25 mouse cellular contexts compared by ENCODE assay signal in genomic region chr6:39680524-39680923, GRCm38 (mm10). TPM values are rescaled to one million over a fixed set of nuclear protein-coding genes. Genes with fewer than 3 reads are reported as not detected.
DNase-seq lines count a peak whose midpoint lies in the region; ATAC-seq and TF ChIP-seq lines count a peak whose summit lies in the region.
"Had no signal": no experiment of that assay in that cellular context is flagged by ENCODE, and none has a peak within 500 bp of the region (broad histone marks: within the 10 kb centered on the region; RNA-seq: fewer than 3 reads in every experiment).

No protein-coding gene starts in this region.

- 0 out of 2 replicates have a peak, but pooled peaks cover 4% of the 10 kb centered on the region for H3K36me3 ChIP-seq in splenic B cell, adult 2 months (ENCODE audit: control insufficient read depth, insufficient read depth, low read length, poor library complexity, severe bottlenecking)
- H3K36me3 ChIP-seq in forebrain, embryonic 12.5 days (replicated peaks), result peaks cover 13% of the 10 kb centered on the region
- H3K36me3 ChIP-seq in hindbrain, embryonic 13.5 days, result peaks cover 26% of the 10 kb centered on the region

- peak; percentile 60; the same call in 1 of the 2 replicates for ATAC-seq in frontal cortex, adult (ENCODE audit: low TSS enrichment)
- ATAC-seq in forebrain, embryonic 12.5 days (ENCODE audit: low FRiP score), result no peak
- ATAC-seq in hindbrain, embryonic 13.5 days (ENCODE audit: low FRiP score), result no peak
- ATAC-seq: liver, postnatal 0 days; lung, postnatal 0 days had no signal

- peaks cover 5% of the 10 kb centered on the region; the same call in 1 of the 2 replicates for H3K4me1 ChIP-seq in forebrain, embryonic 12.5 days
- H3K4me1 ChIP-seq in hindbrain, embryonic 13.5 days (replicated peaks), result peaks cover 5% of the 10 kb centered on the region
- H3K4me1 ChIP-seq: embryonic facial prominence, embryonic 12.5 days; heart, embryonic 10.5 days; hindbrain, embryonic 12.5 days; stomach, embryonic 15.5 days had no signal

- no peak for DNase-seq in frontal cortex, postnatal 25 days (ENCODE audit: low spot score in 2 of 2)
- peak; percentile 44 for DNase-seq in A20 (ENCODE audit: low read depth, low spot score)
- DNase-seq in brain, embryonic 14.5 days (ENCODE audit: low read depth), result peak; percentile 4
- DNase-seq in splenic B cell, adult 2 months (ENCODE audit: low read depth, low spot score), result peak; percentile 2
- DNase-seq: adrenal gland, postnatal 25 days; cerebellum, adult 18-20 months; cerebellum, postnatal 14 days; gastrocnemius, adult 2 months; kidney, adult 2 months; liver, postnatal 0 days; thymus, adult 18-20 months; thymus, postnatal 36 days had no signal

- WGBS in forebrain, embryonic 12.5 days, result 14% methylated on average over 4 of the region's 4 CpGs
- 21% methylated on average over 4 of the region's 4 CpGs for WGBS in hindbrain, embryonic 13.5 days

- TF ChIP-seq POLR2A in brain, embryonic 14.5 days (IDR thresholded peaks at IDR 0.05; ENCODE audit: borderline replicate concordance, extremely low read depth, insufficient read depth, insufficient read length, poor library complexity, severe bottlenecking), result no peak

- no peak overlapping the region for H3K4me3 ChIP-seq in forebrain, embryonic 12.5 days (replicated peaks)
- H3K4me3 ChIP-seq in hindbrain, embryonic 13.5 days, result no peak overlapping the region
- H3K4me3 ChIP-seq: embryonic facial prominence, embryonic 12.5 days; gastrocnemius, adult 2 months; heart, embryonic 10.5 days; hindbrain, embryonic 12.5 days; limb, embryonic 12.5 days; midbrain, embryonic 10.5 days; stomach, embryonic 15.5 days had no signal

- H3K9ac ChIP-seq in forebrain, embryonic 12.5 days, result no peak overlapping the region
- H3K9ac ChIP-seq in hindbrain, embryonic 13.5 days, result no peak overlapping the region; the same call in 1 of the 2 replicates
- H3K9ac ChIP-seq: embryonic facial prominence, embryonic 12.5 days; hindbrain, embryonic 12.5 days; limb, embryonic 12.5 days; liver, postnatal 0 days; stomach, embryonic 15.5 days had no signal

- no peaks in the 10 kb centered on the region for H3K27me3 ChIP-seq in splenic B cell, adult 2 months (ENCODE audit: control insufficient read depth, insufficient read depth, low read length, poor library complexity, severe bottlenecking)
- H3K27me3 ChIP-seq in forebrain, embryonic 12.5 days, result no peaks in the 10 kb centered on the region
- H3K27me3 ChIP-seq in hindbrain, embryonic 13.5 days, result no peaks in the 10 kb centered on the region
- H3K27me3 ChIP-seq: embryonic facial prominence, embryonic 12.5 days; hindbrain, embryonic 12.5 days; limb, embryonic 12.5 days; stomach, embryonic 15.5 days had no signal

- no peak overlapping the region for H3K27ac ChIP-seq in forebrain, embryonic 12.5 days
- H3K27ac ChIP-seq in hindbrain, embryonic 13.5 days, result no peak overlapping the region
- H3K27ac ChIP-seq: embryonic facial prominence, embryonic 12.5 days; gastrocnemius, adult 2 months; heart, embryonic 10.5 days; hindbrain, embryonic 12.5 days; kidney, postnatal 0 days; limb, embryonic 12.5 days; macrophage; midbrain, embryonic 10.5 days; stomach, embryonic 15.5 days had no signal

- no peak overlapping the region for H3K4me2 ChIP-seq in forebrain, embryonic 12.5 days
- no peak overlapping the region for H3K4me2 ChIP-seq in hindbrain, embryonic 13.5 days
- H3K4me2 ChIP-seq: embryonic facial prominence, embryonic 12.5 days; hindbrain, embryonic 12.5 days; limb, embryonic 12.5 days; liver, embryonic 11.5 days; stomach, embryonic 15.5 days had no signal

- no peak for TF ChIP-seq CTCF in brain, embryonic 14.5 days (IDR thresholded peaks at IDR 0.05; ENCODE audit: borderline replicate concordance, extremely low read depth, insufficient read depth, insufficient read length)

- H3K9me3 ChIP-seq in forebrain, embryonic 12.5 days, result no peaks in the 10 kb centered on the region
- no peaks in the 10 kb centered on the region for H3K9me3 ChIP-seq in hindbrain, embryonic 13.5 days
- H3K9me3 ChIP-seq: heart, embryonic 10.5 days; hindbrain, embryonic 12.5 days; stomach, embryonic 15.5 days had no signal

RNA-seq across cellular contexts. Expression of gene Braf, which starts 44.7 kb away (rescaled TPM):
- polyA plus RNA-seq in brain, embryonic 14.5 days (2012; rRNA removed), result 24.0 and 26.9 TPM in 2 replicates
- 24.9 and 27.1 TPM in 2 replicates for polyA plus RNA-seq in forebrain, embryonic 12.5 days (2016; fragmentation: Nextera tagmentation; extraction: Ambion mirVana)
- polyA plus RNA-seq in hindbrain, embryonic 13.5 days (2015; fragmentation: Nextera tagmentation; extraction: Ambion mirVana), result 24.0 and 24.6 TPM in 2 replicates

Comparison
In these comparisons a context has a peak if more than half of its experiments do, and no peak if none do; other contexts are left out.
1. DNase-seq: peak in A20 (single experiment), brain, embryonic 14.5 days (single experiment) and splenic B cell, adult 2 months (single experiment); none in frontal cortex, postnatal 25 days (0 of 2).